Mouse (Mus musculus) spleen, adult 18-20 months (tissue): Measurements from ENCODE around the gene Akirin1.

Experiments
- DNase-seq, 2 experiments: peaks; one replicate each; pipeline ENCODE4 v3.0.0; 2022; ENCODE audit warnings: mixed read lengths in 2 of 2

Akirin1 gene

DNA sequence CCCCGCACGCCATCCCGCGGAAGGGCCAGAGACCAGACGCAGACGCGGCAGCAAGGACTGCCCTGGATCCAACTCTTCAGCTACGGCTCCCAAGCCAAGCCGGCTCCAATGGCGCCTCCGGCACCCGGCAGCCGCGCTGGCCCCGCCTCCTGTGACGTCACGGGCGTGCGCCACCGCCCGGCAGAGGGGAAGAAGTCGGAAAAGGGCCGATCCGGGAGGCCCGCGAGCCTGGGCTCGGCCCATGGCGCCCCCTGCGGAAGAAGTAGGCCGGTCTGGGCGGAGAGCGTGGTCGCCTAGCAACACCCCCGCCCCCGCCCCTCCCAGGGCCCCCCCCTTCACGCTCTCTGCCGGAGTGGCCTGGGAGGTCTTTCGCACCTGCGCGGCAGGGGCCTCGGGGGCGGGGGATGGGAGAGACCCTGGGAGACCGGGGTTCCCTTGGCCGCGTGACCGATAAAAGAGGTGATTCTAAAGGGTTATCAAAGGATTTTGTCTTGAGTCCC, at the start of gene Akirin1:
Gene Akirin1 (minus strand): TSS at position 194 of the 500 bp plus-strand sequence.
- peak; percentile 96 to 98 for DNase-seq

DNA sequence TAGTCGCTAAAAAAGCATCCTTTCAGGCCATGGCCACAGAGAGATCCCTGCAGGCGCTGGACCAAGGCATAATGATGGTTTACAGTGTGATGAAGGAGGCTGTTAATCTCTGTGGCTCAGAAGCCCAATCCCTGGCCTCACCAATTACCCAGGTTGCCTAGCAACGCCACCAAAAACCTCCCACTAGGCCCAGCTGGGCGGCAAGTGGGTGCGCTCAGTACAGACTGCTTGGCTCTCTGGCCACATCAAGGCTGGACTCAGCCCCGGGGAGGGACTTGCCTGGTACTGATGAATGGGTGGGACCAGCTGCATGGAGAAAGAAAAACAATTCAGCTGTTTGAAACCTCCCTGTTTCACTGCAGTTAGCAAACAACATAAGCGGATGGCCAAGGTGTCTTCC, 47.7 kb upstream of the Akirin1 start:
- DNase-seq: no peak

DNA sequence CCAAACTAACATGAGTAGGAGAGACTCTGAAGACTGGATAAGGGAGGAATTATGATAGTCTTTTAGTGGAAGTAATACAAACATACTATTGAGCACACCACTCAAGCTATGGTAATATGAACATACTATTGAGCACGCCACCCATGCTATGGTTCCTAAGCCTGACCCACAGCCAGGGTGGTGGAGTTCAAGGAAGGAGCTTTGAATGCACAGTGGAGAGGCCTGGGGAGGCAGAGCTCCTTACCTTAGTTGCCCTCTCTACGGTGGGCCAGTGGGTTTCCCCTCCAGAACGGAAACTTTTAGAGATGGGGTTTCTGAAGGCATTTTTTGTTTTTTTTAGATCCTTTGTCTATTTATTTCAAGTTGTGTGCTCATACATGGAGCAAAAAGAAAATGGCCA, 47.3 kb upstream of the Akirin1 start:
- no peak for DNase-seq

DNA sequence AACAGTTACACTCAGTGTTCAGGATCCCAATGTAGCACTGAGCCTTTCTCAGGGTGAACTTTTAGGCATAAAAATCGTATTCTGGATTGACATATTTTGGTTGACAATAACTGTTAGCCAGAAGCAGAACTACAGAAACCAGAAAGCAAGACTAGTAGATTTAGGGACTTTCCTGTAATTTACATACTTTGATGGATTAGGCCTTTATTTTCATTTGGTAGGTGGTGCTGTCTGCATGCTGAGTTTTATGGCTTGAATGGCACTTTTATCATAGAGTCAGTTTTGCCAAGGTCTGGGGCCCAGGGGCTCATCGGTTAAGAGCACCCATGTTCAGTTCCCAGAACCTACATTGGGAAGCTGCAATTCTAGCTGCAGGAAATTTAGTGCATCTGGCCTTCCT, 44.9 kb upstream of the Akirin1 start:
- no peak for DNase-seq

DNA sequence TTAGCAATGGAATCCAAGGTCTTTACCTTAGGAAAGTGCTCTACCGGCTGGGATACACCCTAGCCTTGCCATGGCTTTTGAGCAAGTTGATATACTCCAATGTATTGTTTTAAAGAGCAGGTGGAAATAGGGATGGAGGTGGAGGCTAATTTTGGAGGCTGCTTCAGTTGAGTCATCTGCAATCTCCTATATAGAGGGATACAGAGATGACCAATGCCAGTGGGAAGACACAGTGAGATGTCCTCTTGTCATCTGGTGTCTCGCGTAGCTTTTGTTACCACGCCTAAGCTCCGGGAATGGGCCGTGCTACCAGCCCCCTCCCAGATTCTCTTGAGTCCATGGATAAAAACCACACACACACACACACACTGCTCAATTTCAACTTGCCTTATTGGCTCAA, 43.0 kb upstream of the Akirin1 start:
- no peak for DNase-seq

DNA sequence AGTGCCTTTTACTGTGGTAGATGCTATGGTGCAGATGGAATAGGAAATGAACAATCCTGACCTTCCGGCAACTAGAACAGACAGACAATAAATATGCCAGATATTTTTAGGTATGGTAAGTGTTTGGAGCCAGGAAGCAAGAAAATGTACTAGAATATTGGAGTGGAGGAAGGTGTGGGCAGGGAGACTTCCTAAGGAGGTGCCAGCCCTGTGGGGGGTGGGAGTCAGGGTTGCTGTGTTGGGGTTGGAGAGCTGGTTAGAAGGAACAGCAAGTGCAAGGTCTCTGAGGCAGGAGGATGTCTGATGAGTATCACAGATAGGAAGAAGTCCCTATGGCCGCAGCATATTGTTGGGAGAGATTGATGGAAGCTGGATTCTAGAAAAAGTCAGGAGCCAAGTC, 42.5 kb upstream of the Akirin1 start:
- DNase-seq: no peak

DNA sequence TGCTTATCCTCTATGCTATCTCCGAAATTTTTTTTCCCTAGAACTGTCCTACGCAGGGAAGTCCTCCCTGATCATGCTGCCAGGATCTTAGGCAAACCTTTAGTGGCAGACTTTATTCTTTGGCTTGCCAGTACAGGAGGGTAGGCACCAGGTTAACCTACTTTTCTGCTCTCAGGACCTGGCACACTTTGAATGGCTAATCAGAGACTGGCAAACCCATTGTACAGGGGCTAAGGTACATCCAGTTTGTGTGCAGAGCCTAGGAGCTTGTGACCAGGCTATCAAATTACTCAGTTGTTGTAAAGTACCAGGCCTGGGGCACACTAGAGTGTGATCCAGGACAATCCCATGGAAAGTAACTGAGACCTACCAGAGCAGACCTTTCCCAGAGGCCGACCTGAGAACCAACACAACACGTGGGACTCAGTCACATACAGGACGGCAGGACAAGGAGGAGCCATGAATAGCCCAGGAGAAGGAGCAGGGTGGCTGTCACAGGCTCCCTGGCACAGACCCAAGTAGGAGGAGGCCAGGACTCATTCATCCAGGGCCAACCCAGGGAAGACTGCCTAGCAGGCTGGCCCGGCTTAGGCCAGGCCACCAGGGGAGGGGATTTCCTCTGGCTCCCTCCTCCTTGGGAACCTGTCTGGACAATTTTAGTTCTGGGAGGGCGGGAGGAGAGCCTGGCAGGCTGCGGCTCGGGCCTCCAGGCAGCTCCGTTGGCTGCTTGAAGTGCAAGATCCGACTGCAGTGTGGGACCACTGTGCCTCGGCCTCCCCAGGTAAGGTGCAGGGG, 37.2 kb upstream of the Akirin1 start, which contains the start of gene Rhbdl2:
Gene Rhbdl2 (plus strand): TSS at position 684 of the 795 bp plus-strand sequence.
- DNase-seq: no peak

DNA sequence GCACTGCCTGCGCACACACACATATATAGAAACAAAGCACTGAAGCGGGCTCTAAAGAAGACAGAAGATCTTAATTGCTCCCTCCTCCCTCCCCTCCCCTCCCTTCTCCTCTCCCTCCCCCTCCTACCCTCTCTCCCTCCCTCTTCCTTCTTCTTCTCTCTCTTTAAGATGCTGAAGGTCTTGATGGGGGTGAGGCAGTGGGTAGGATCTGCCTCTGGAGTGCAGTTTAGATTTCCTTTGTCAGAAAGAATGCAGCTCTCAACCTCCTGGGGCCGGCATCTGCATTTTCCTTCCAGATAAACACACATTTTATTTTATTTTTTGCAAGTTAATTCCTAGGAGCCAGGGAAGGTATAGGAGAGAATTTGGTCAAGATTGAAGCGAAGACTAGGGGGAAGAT, 18.1 kb upstream of the Akirin1 start:
- DNase-seq: no peak

DNA sequence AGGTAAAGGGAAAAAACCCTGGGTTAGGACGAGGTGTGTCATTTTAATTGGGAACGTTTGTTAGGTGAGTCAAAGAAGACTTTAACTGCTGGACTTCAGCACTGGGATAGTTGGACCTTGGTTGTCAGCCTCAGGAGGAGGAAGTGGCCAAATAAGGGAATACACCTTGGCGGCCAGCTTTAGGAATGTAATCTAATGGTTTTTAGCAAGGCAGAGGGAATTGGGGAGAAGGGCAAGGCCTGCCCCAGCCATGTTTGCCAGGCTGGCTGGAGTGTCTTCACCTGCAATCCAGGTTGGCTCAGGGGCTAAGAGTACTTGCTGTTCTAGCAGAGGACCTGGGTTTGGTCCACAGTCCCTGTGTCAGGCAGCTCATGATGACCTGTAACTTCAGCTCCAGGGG, 17.7 kb upstream of the Akirin1 start:
- no peak for DNase-seq

DNA sequence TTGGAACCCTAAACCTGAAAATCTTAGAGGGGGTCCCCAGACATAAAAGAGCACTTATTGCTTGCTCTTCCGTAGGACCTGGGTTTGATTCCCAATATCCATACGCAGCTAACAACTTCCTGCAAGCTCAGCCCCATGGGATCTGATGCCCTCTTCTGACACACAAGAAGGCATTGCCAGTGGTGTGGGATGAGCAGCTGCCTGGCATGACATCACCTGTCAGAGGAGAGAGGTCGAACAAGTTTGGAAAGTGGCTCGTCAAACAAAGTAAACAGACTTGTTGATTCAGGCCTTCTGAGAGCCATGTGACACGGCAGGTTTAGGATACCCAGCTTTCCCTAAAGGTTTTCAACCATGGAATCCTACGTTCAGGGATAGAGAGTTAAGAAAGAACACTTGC, 14.9 kb upstream of the Akirin1 start:
- no peak for DNase-seq

DNA sequence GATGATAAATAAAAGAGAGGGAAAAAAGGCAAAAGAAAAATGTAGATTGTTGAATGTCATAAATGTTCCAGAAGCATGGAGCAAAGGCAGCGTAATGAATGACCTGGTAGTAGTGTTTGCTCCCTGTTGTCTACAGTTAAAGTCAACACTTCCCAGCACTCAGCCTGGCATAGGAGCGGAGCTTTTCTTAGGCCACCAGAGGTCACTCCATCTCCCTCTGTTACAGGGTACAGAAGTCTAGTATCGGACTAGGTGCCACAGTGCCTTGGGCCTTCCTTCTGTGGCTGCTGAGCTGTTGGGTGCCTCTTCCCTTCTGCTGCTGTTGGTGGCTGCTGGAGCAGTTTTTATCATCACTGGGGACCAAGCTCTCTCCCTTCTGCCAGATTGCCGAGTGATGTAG, 8.2 kb upstream of the Akirin1 start:
- DNase-seq: no peak

DNA sequence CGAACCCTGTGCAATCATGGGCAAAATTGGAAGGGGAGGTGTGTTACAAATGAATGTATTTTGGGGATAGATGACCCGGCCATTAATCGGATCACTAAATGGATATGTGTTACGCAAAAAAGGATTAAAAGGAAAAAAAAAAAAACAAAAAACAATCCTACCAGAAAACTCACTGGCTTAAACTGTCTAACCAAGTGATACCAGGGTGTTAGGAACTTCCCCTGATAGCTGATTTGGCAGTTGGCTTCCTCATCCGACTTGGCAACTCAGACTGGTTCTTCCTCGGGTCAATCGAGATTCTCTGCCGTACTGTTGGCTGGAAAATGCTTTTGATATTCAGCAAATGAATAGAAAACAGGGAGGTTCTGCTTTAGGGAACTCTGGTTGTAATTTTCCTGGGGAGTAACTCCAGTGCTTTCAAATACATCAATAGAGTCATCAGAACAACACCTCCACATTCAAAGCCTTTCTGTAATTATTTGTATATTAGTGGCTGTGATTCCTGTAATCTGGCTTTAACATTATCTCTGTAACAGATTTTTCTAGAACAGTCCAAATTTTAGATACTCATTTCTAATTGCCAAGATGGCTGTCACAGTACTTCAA, 665 bp upstream of the Akirin1 start:
- DNase-seq: no peak

DNA sequence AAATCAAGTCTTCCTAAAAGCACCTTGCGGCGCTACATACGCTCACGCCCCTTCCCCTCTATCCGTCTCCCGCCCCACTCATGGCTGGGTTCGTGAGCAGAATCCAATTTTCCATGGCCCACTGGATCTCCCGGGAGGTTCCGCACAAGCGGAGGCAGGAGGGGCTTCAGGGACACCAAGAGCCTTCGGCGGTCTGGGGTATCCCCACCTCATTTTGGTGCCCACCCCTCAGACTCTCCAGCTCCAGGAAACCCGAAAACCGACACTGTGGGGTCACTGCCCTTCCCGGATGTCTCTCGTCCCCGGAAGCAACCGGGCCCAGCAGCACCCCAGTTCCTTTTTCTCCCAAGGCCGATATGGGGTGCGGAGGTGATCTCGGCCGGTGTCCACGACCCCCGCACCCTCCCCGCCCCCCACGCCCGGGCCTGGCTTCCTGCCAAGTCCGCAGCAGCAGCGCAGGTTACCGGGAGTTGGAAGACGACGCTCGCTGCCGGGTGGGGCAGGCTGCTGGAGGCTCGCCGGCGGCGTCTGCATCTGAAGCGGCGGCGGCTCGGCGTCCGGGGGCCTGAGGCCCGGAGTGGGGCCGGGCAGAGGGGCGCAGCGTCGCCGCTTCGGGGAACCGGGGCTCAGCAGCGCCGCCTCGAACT, 538 bp downstream of the Akirin1 start:
- DNase-seq: peak in 1 of 2 experiments; percentile 39

DNA sequence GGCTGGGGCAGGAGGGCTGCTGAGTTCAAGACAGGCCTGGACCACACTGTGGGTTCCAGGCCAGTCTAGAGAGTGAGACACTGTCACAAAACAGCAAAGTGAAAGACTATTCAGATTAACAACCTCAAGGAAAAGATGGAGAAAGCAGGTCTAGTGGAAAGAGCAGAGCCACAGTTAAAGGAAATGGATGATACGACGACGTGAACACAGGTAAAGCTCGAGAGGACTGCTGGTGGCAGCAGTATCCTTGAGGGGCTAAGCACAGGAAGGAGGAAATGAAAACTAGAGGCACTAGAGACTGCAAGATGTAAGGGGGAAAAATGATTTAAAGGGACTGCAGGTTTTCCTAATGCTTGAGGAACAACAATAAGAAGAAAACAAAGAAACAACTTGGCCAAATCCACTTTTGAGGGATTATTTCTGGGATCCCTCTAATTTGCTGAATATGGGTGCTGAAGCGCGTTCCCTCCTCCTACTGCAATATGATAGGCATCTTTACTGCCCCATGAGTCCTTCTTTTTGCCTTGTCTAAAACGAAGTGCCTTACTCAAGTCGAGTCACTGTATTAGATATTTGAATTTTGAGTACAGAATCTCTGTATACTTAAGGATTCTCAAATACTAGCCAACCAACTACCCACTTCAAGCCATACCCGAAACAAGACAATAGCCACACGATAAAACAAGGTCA, 1.3 kb downstream of the Akirin1 start:
- no peak for DNase-seq

DNA sequence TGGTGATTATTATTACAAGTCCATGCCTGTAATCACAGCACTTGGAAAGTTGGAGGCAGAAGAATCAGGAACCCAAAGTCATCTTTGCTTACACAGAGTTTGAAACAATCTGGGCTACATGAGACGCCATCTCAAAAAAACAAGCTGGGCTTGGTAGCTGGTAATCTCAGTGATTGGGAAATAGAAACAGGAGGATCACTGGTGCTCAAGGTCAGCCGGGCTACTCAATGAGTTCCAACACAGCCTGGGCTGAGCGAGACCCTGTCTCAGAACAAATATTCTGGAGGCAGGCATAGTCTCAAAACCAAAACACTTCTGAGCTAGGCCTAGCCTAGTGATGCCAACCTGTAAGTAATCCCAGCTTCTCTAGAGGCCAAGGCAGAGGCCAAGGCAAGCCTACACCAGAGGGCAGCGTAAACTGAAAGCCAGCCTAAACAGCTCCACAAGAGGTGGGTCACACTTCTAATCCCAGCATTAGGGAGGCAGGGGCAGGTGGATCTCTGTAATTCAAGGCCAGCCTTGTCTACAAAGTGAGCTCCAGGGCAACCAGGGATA, 4.8 kb downstream of the Akirin1 start:
- no peak for DNase-seq

DNA sequence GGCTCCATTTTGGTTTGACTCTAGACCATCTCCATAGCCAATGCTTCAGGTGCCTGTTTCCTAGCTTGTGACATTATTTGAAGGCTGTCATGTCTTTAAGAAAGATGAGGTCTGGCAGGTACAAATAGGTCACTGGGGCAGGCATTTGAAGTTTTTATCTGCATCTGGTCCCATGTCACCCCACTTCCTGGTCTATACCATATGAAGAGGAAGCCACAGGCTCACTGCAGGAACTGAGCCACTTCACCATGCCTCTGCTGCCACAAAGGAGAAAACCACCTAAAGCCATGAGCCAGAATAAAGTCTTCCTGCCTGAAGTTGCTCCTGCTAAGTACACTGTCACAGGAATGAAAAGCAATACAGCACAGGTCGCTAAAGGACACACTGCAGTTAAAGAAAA, 7.3 kb downstream of the Akirin1 start:
- no peak for DNase-seq

DNA sequence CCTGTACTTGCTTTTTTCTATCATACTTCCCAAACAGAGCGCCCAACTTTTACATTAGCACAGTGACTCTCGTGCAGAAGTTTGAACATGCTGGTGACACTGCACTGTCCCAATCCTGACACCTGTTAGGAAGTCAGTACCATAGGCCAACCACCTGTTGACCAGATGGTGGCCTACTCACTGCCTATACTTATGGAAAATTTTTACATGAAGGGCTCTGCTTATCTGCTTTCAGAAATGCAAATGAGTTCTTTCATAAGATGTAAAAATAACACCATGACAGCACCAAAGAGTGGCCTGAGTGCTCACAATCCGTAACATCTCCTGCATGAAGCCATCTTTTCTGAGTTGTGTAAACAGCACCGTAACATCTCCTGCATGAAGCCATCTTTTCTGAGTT, 11.4 kb downstream of the Akirin1 start:
- no peak for DNase-seq

DNA sequence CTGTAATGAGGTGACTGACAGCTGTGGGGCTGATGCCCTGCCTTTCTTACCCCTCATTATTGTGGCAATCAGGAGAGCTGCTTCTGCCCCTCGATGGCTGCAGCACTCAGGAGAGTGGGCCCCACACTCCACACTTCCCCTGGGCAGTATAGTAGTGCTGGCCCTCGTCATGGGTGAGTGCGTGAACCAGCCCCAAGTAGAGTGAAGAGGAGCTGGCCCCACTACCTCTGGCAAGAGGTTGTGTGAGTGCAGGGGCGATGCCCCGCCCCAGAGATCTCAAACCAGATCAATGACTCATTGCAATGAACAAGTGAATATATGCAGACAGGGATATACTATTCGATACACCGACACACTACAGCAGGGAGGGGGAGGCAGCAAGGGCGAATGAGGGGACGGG, 16.6 kb downstream of the Akirin1 start:
- no peak for DNase-seq

DNA sequence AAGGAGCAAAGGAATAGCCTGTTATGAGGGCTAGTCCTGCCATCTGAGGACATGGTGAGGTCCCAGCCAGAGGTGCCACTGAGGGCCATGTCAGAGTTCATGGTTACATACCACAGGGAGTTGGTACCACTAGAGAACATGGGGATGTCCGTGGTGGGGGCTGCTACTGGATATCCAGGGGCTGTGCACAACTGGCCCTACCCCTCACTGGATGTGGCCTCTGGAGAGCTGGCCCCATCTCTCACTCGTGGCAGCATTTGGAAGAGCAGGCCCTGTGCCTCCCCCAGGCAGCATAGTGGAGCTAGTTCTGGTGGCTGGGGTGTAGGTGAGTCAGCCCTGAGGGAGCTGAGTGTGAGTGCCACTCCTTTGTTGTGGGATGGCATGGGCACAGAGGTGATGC, 17.2 kb downstream of the Akirin1 start:
- DNase-seq: no peak

DNA sequence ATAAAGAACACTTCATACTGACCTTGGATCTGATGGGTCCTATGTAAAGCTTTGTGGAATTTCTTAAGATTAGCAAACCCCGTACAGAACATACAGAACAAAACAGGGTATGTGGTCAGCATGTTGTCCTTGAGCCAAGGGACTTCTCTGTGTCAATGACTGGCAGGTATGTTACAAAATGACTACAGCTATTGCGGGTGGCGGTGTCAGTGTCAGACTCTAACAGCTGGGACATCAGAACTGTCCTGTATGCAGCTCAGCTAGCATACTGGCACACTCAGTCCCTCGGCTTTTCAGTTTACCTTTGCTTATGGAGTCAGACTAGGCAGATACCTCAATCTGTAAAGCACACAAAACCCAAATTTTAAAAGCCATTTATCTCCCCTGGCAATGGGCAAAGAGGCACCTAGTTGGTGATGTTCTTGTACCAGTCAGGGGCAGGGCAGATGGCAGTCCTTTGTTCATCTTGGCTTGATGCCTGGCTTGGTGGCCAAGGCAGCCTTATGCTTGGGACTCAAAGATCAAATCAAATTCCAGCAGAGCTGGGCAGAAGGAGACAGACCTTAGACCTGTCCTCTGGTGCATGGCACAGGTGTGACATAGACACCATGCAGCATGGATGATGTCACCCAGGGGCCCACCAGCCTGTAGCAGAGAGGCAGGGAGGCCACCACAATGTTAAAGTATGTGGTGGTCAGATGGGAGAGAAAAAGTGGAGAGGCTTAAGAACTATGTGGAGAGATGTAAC, 17.8 kb downstream of the Akirin1 start:
- DNase-seq: no peak

DNA sequence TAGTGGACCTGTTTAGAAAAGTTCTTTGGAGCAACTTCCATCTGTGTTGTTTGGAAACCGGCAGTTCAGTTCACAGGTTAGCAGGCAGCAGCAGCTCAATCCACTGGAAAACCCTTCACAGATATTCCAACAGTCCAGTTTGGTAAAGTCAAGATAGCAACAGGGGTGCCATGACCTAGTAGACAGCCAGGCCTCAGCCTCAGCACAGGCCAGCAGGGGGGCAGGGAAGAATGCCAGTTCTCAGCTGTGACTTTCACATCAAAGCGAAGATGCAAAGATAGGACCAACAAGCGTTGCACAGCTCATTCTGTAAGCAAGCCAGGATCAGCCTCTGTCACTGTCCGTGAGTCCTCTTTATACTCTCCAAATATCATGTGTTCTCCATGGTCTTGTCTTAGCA, 28.4 kb downstream of the Akirin1 start:
- no peak for DNase-seq

DNA sequence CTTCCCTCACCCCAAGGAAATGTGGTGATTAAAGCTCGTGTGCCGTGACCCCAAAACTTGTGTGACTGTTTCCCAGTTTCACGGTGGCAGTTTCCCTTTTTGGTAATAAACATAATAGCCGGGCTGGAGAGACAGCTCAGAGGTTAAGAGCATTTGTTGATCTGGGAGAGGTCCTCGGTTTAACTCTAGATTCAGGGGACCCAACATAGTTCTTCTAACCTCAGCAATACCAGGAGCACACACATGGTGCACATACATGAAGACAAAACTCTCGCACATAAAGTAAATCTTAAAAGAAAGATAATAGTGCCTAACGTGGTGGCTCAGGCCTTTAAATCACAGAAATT, 31.7 kb downstream of the Akirin1 start:
- no peak for DNase-seq
